Mouse (Mus musculus) cerebellum, adult 2 months (tissue): Measurements from ENCODE around the gene Zbtb16. TPM values are rescaled to one million over a fixed set of nuclear protein-coding genes. Genes with fewer than 3 reads are reported as not detected.

Source experiments
- DNase-seq, 2 experiments: peaks; one replicate each; pipeline ENCODE4 v3.0.0; 2021
- H3K27ac ChIP-seq: fragments of 200-500 bp; 2 replicates; pipeline ENCODE4 v1.5.1; 2012; ENCODE audit warnings: low read length, control low read depth, inconsistent platforms; ENCODE audit not compliant: insufficient read depth
- H3K27me3 ChIP-seq: fragments of 200-500 bp; 2 replicates; pipeline ENCODE4 v1.6.1; 2012; ENCODE audit warnings: inconsistent platforms, mild to moderate bottlenecking, low read length, moderate library complexity; ENCODE audit not compliant: control insufficient read depth, insufficient read depth
- H3K4me1 ChIP-seq: fragments of 200-500 bp; 2 replicates; pipeline ENCODE4 v1.6.1; 2011; ENCODE audit warnings: low read length; ENCODE audit not compliant: control insufficient read depth, insufficient read depth
- H3K4me3 ChIP-seq: fragments of 200-500 bp; replicated peaks from 2 replicates; pipeline ENCODE3; 2011; ENCODE audit warnings: mild to moderate bottlenecking, low read depth, low read length, control low read depth; ENCODE audit not compliant: insufficient read depth
- CTCF ChIP-seq: fragments of 200-500 bp; IDR thresholded peaks from 2 replicates; pipeline ENCODE4 v1.5.1; 2011; ENCODE audit warnings: low read depth, mild to moderate bottlenecking, control low read depth, low read length, moderate library complexity, borderline replicate concordance; ENCODE audit not compliant: insufficient read depth
- POLR2A ChIP-seq: fragments of 200-500 bp; IDR thresholded peaks from 2 replicates; pipeline ENCODE4 v1.6.1; 2011; ENCODE audit warnings: low read length, control low read depth, borderline replicate concordance; ENCODE audit not compliant: insufficient read depth
- WGBS: fragments of 180-500 bp; shearing (Covaris S2); methylation state at CpG from one replicate; pipeline ENCODE4 v1.1.7; 2018; 5-methylcytosine and 5-hydroxymethylcytosine counted together
- polyA plus RNA-seq: library from polyadenylated mRNA; depleted of rRNA; stranded (reverse); fragments of >200 nt; gene quantifications from 2 replicates; pipeline ENCODE4 v1.2.3, GENCODE M21; 2012; rRNA removed

Zbtb16 gene
- polyA plus RNA-seq, 1 experiment: 5.0 TPM

DNA sequence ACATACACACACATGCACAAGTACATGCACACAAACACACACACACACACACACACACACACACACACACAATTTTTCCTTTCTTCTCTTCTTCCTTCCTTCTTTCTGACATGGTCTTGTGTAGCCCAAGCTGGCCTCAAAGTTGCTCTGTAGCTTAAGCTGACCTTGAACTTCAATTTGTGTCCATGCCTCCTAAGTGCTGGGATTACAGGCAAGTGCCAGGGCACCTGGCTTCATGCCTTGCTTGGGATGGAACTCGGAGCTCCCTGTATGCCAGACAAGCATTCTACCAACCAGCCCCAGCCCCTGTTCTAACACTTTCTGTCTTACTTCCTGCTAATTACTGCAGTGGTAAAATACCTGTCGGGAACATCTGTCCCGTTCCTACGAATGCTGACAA is 222.8 kb downstream of the Zbtb16 start:
- no peak overlapping the region for H3K4me3 ChIP-seq
- peaks cover 3% of the 10 kb centered on the region; the same call in 1 of the 2 replicates for H3K4me1 ChIP-seq
- H3K27me3 ChIP-seq: no peaks in the 10 kb centered on the region
- TF ChIP-seq POLR2A: no peak
- no peak for TF ChIP-seq CTCF
- DNase-seq: no peak
- 76% methylated on average over 4 of the region's 4 CpGs for WGBS
- H3K27ac ChIP-seq: no peak overlapping the region

DNA sequence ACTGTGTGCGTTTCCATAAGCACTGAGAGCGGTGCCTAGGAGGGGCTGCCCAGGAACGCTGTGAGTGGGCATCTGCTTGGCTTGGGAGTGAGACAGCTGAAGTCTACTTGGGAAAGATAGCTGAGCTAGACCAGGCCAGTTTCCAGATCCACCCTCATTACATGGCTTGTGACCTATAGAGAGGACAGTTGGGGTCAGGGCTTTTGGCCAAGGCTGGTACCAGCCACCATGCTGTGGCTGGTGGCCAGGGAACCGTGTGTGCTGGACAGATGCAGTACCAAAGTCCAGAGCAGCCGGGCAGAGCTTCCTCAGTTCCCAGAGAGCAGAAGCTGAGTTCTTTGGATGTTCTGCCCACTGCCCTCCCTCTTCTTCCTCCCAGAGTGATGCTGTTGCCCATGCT is 223.5 kb downstream of the Zbtb16 start:
- no peaks in the 10 kb centered on the region for H3K27me3 ChIP-seq
- H3K4me3 ChIP-seq: no peak overlapping the region
- 28% methylated on average over 5 of the region's 5 CpGs for WGBS
- no peak for DNase-seq
- no peaks in the 10 kb centered on the region for H3K4me1 ChIP-seq
- no peak overlapping the region for H3K27ac ChIP-seq
- TF ChIP-seq POLR2A: no peak
- TF ChIP-seq CTCF: no peak

DNA sequence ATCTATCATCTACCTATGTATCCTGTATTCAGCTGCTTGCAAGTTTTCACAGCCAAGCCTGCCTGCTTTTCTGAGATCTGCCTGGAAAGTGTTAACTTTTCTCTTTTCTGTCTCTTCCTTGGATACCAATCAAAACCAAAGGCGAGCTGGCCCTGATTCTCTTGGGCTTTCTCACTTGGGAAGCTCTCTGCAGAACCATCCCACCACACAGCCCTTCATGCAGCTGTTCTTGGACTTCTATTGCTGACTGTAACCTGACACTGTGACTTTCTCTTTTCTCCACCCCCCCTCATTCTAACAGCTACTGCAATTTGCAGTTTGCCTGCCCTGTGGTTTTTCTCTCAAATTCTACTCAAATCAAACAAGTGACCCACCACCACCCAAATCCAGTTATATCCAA is 225.0 kb downstream of the Zbtb16 start:
- no peak for DNase-seq

DNA sequence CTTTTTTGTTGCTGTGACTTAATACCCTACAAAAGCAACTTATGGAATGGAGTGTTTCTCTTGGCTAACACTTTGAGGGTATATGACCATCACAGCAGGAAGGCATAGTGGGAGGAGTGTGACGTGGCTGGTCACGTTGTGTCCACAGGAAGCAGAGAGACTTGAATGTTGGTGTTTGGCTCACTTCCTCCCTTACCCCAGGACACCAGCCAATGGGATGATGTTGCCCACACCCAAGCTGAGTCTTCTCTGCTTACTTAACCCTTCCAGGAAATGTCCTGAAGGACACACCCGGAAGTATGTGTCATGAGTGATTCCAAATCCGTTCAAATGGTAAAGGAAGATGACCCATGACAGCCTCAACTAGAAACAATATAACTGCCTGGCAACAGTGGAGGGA is 226.3 kb downstream of the Zbtb16 start:
- H3K27me3 ChIP-seq: no peaks in the 10 kb centered on the region
- TF ChIP-seq CTCF: no peak
- no peak for TF ChIP-seq POLR2A
- H3K4me3 ChIP-seq: no peak overlapping the region
- no peak overlapping the region for H3K27ac ChIP-seq
- 30% methylated on average over 4 of the region's 4 CpGs for WGBS
- DNase-seq: no peak
- no peaks in the 10 kb centered on the region for H3K4me1 ChIP-seq

More for the DNA sequence above, 225.0 kb downstream of the Zbtb16 start:
- H3K27ac ChIP-seq: no peak overlapping the region
- 37% methylated on average over 1 of the region's 1 CpGs for WGBS
- TF ChIP-seq CTCF: no peak
- H3K4me1 ChIP-seq: no peaks in the 10 kb centered on the region
- H3K4me3 ChIP-seq: no peak overlapping the region
- no peaks in the 10 kb centered on the region for H3K27me3 ChIP-seq

DNA sequence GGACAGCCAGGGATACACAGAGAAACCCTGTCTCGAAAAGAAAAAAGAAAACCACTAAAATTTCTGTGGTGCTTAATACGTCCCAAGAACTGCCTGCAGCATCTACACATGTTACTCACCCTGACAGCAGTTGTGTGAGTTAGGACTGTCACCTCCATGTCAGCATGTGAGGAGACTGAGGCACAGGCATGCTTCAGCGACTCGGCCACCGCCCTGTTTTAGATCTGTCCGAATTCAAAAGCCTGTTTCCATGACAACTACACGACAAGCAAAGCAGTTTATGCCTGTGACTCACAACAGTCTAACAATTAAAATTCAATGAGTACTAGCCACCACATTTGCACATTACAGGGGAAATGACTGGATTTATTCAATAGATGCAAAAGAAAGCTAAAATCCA is 228.6 kb downstream of the Zbtb16 start:
- 43% methylated on average over 7 of the region's 7 CpGs for WGBS
- Histone ChIP-seq H3K4me3 (no peak overlapping the region), H3K27ac (no peak overlapping the region), H3K27me3 (no peaks in the 10 kb centered on the region), H3K4me1 (no peaks in the 10 kb centered on the region)
- no peak for DNase-seq
- TF ChIP-seq CTCF: no peak
- no peak for TF ChIP-seq POLR2A

DNA sequence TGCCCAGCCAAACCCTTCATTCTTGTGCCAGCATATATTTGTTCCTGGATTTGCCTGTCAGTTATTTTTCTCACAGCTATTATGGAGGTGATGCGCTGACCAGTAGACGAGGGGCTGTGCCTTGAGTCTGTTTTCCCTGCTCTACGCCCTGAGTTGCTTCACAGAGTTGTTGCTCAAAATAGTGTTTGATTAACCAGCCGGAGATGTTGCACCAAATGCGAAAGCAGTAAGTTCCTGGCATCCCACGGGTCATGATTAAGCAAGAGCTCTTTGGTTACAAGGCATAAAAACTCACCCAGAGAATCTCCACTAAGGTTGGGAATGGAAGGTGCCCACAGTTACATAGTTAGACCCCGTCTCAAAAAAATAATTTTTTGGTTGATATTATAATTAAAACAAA is 229.9 kb downstream of the Zbtb16 start:
- Histone ChIP-seq H3K4me1 (no peaks in the 10 kb centered on the region), H3K27me3 (no peaks in the 10 kb centered on the region), H3K27ac (no peak overlapping the region), H3K4me3 (no peak overlapping the region)
- no peak for DNase-seq
- WGBS: 87% methylated on average over 7 of the region's 7 CpGs
- no peak for TF ChIP-seq CTCF
- TF ChIP-seq POLR2A: no peak

DNA sequence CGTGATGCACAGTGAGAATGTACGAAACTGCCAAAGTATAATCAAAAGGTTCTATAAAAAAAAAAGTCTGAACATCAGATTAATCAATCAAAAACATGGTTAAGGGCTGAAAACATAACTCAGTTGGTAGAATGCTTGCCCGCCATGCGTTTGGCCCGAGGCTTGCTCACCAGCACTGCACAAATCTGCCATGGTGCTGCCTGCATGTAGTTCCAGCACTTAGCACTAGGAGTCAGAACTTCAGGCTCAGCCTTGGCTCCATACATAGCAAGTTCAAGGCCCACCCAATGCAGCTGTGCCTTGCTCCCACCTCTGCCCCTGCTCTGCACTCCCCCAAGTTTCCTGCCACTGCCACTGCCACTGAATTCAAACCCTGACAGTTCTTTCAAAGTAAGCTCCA is 230.3 kb downstream of the Zbtb16 start:
- H3K4me1 ChIP-seq: no peaks in the 10 kb centered on the region
- no peak for DNase-seq
- no peak overlapping the region for H3K4me3 ChIP-seq
- WGBS: 93% methylated on average over 5 of the region's 5 CpGs
- no peaks in the 10 kb centered on the region for H3K27me3 ChIP-seq
- no peak for TF ChIP-seq POLR2A
- no peak for TF ChIP-seq CTCF
- no peak overlapping the region for H3K27ac ChIP-seq

DNA sequence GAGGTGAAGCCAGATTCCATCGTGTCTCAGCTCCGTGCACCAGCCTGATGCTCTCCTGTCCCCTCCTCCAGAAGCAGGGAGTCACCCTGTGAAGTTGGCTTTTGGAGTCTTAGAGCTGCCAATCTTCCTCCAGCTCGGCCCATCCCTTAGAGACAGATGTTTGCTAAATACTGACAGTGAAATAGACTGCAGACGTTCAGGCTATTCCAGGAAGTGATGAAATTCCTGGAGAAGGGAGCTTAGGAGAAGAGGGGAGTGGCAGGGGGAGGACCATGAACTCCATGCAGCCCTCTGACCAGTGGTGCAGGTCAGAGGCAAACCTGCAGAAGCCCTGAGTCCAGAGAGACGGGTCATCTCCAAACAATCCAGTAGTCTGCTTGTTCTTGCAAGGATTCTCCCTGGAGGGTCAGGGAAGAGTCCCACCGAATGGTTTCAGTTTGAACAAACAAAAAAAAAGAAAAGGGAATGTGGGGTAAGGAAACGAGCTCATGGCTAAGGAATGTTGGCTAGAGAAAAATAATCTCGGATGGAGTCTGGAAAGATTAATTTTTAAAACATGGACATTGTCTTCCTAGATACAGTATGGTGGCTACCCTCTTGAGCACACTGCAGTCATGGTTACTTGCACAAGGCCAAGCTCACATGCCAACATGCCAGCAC is 231.0 kb downstream of the Zbtb16 start, which contains the start of gene Nnmt:
Gene Nnmt (minus strand): TSS at position 215 of the 660 bp plus-strand sequence.
- no peak for DNase-seq
- Histone ChIP-seq H3K27ac (no peak within 1 kb of the TSS), H3K4me1 (no peaks in the 10 kb centered on the region), H3K27me3 (no peaks in the 10 kb centered on the region), H3K4me3 (no peak within 1 kb of the TSS)
- no peak for TF ChIP-seq CTCF
- TF ChIP-seq POLR2A: no peak
- 49% methylated on average over 8 of the region's 8 CpGs for WGBS

Other genes with a start within 250 kb of the Zbtb16 start
- 0.10 and 0.14 TPM in 2 replicates for gene Nnmt, start 231.1 kb downstream of the Zbtb16 start, polyA plus RNA-seq
- 1.6 and 1.8 TPM in 2 replicates for gene Htr3a, start 74.9 kb upstream of the Zbtb16 start, polyA plus RNA-seq
- gene Htr3b, start 128.8 kb upstream of the Zbtb16 start, polyA plus RNA-seq: not detected in 2 replicates
- gene Usp28, start 149.2 kb upstream of the Zbtb16 start, polyA plus RNA-seq: 78.3 and 94.3 TPM in 2 replicates
- 32.7 and 33.3 TPM in 2 replicates for gene Zw10, start 219.4 kb upstream of the Zbtb16 start, polyA plus RNA-seq
- 7.3 and 8.4 TPM in 2 replicates for gene Tmprss5, start 245.0 kb upstream of the Zbtb16 start, polyA plus RNA-seq